ENCODE assay signal across 16 mouse cellular contexts in the genomic region with DNA sequence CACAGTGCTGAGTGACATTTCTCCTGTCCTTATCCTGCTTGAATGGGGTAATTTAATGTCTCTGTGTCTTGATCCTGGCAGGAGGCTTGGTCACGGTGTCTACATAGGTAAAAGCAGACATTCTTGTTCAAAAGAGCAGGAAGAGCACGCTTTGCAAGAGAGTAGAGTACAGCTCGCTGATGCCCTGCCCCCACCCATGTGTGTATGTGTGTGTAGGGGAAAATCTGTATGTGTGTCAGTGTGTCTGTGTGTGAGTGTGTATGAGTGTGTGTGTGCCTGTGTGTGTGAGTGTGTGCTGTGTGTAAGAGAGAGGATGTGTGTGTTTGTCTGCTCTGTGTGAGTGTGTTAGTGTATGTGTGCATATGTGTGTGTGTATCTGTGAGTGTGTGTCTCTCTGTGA.
"Had no signal": no experiment of that assay in that cellular context is flagged by ENCODE, and none has a peak within 500 bp of the region (broad histone marks: within the 10 kb centered on the region; RNA-seq: fewer than 3 reads in every experiment).

No protein-coding gene starts in this region.

- H3K9ac ChIP-seq: limb, embryonic 12.5 days; liver, embryonic 13.5 days; liver, postnatal 0 days; lung, embryonic 15.5 days; neural tube, embryonic 13.5 days had no signal

- H3K27ac ChIP-seq: layer of hippocampus, adult 2 months; limb, embryonic 12.5 days; liver, embryonic 13.5 days; lung, embryonic 15.5 days; macrophage; neural tube, embryonic 13.5 days had no signal

- H3K9me3 ChIP-seq: limb, embryonic 12.5 days; liver, embryonic 13.5 days; lung, embryonic 15.5 days; neural tube, embryonic 13.5 days had no signal

- DNase-seq: kidney, adult 18-20 months; kidney, postnatal 10 days; kidney, postnatal 4 days; liver; liver, embryonic 13.5 days; liver, postnatal 0 days; lung, postnatal 14 days; midbrain, embryonic 14.5 days; retina, postnatal 1 day; right cerebral cortex, postnatal 4 days; spleen, adult 18-20 months had no signal

- H3K4me2 ChIP-seq: limb, embryonic 12.5 days; liver, embryonic 13.5 days; lung, embryonic 15.5 days; neural tube, embryonic 13.5 days had no signal

- H3K4me3 ChIP-seq: layer of hippocampus, adult 2 months; limb, embryonic 12.5 days; liver, embryonic 13.5 days; lung, embryonic 15.5 days; neural tube, embryonic 13.5 days had no signal

- H3K36me3 ChIP-seq: limb, embryonic 12.5 days; liver, embryonic 13.5 days; lung, embryonic 15.5 days; neural tube, embryonic 13.5 days had no signal

- ATAC-seq: liver, postnatal 0 days had no signal

- H3K27me3 ChIP-seq: limb, embryonic 12.5 days; liver, embryonic 13.5 days; lung, embryonic 15.5 days; neural tube, embryonic 13.5 days had no signal

- H3K4me1 ChIP-seq: liver, embryonic 13.5 days; lung, embryonic 15.5 days; neural tube, embryonic 13.5 days had no signal
